Mouse (Mus musculus): ENCODE results near the gene Axdnd1.

DNA sequence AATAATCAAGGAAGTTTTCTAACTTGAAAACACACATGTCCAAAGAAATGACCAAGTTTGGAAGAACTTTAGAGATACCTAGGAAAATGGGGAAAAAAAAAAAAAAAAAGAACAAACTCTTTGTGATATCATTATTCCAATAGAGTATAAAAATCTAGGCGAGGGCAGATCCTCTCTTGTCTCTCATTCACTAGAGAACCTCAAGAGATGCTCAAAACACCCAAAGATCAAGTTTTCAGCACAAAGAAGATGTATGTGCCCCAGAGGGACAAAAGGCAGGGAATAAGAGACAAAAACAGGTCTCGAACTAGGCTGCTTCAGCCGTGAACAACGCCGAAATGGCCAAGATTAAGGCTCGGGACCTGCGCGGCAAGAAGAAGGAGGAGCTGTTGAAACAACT lies 55.2 kb downstream of the Axdnd1 start, which contains the start of gene Gm2000:
- TF ChIP-seq MAX (IDR thresholded peaks at IDR 0.05) (no peak), CTCF (IDR thresholded peaks at IDR 0.05; ENCODE audit: control insufficient read depth, insufficient read depth, insufficient read length) (no peak), USF1 (IDR thresholded peaks at IDR 0.05; ENCODE audit: low read depth) (no peak), MYOG (IDR thresholded peaks at IDR 0.05; ENCODE audit: control insufficient read depth, extremely low read depth, insufficient read length) (no peak)

Measured in C2C12 (cell line).